8 mouse cellular contexts compared by ENCODE assay signal in genomic region chr10:31609066-31609961, GRCm38 (mm10). TPM values are rescaled to one million over a fixed set of nuclear protein-coding genes. Genes with fewer than 3 reads are reported as not detected.
A peak's percentile ranks its signal among the peaks of the same experiment; 100 is the strongest.
DNase-seq lines count a peak whose midpoint lies in the region; ATAC-seq and TF ChIP-seq lines count a peak whose summit lies in the region.

Gene Rnf217, minus strand, starts transcription at chr10:31609184.

- H3K27me3 ChIP-seq in ES-Bruce4 (ENCODE audit: control insufficient read depth, insufficient read depth, low read length, poor library complexity, severe bottlenecking), result peaks cover 20% of the 10 kb centered on the region
- H3K27me3 ChIP-seq in forebrain, embryonic 16.5 days (replicated peaks; ENCODE audit: control insufficient read depth, insufficient read depth, low read length), result no peaks in the 10 kb centered on the region
- H3K27me3 ChIP-seq in liver, embryonic 16.5 days (ENCODE audit: control insufficient read depth, insufficient read depth, low read depth, low read length), result peaks cover 20% of the 10 kb centered on the region
- no peaks in the 10 kb centered on the region for H3K27me3 ChIP-seq in neural tube, embryonic 12.5 days (replicated peaks)

- H3K9ac ChIP-seq in ES-Bruce4 (ENCODE audit: low read depth, poor library complexity, severe bottlenecking), result peak within 1 kb of the TSS; percentile 84
- peak within 1 kb of the TSS; percentile 97 for H3K9ac ChIP-seq in forebrain, embryonic 16.5 days (replicated peaks; ENCODE audit: low read depth, low read length)
- peak within 1 kb of the TSS; percentile 66 for H3K9ac ChIP-seq in liver, embryonic 16.5 days (ENCODE audit: low read depth, low read length)
- H3K9ac ChIP-seq in neural tube, embryonic 12.5 days, result peak within 1 kb of the TSS; percentile 96

- peak within 1 kb of the TSS; percentile 63 for H3K4me2 ChIP-seq in forebrain, embryonic 16.5 days (ENCODE audit: low read length)
- H3K4me2 ChIP-seq in liver, embryonic 16.5 days (ENCODE audit: low read depth, low read length), result peak within 1 kb of the TSS; percentile 61
- peak within 1 kb of the TSS; percentile 81 for H3K4me2 ChIP-seq in neural tube, embryonic 12.5 days (replicated peaks)

- under 1% methylated on average over 77 of the region's 106 CpGs for WGBS in forebrain, embryonic 16.5 days
- under 1% methylated on average over 59 of the region's 106 CpGs for WGBS in liver, embryonic 16.5 days (ENCODE audit: insufficient replicate concordance)
- under 1% methylated on average over 106 of the region's 106 CpGs for WGBS in neural tube, embryonic 12.5 days

- no peak for TF ChIP-seq EP300 in ES-Bruce4 (IDR thresholded peaks at IDR 0.05; ENCODE audit: insufficient read depth, low read depth, low read length)

- no peaks in the 10 kb centered on the region for H3K9me3 ChIP-seq in ES-Bruce4 (replicated peaks; ENCODE audit: control insufficient read depth, insufficient read depth, low read length, poor library complexity, severe bottlenecking)
- H3K9me3 ChIP-seq in forebrain, embryonic 16.5 days (ENCODE audit: control insufficient read depth, low read length), result no peaks in the 10 kb centered on the region
- no peaks in the 10 kb centered on the region for H3K9me3 ChIP-seq in liver, embryonic 16.5 days (replicated peaks; ENCODE audit: control insufficient read depth, low read length)
- no peaks in the 10 kb centered on the region for H3K9me3 ChIP-seq in neural tube, embryonic 12.5 days

- H3K4me1 ChIP-seq in ES-Bruce4 (ENCODE audit: control insufficient read depth, insufficient read depth, low read length), result no peaks in the 10 kb centered on the region
- peaks cover 31% of the 10 kb centered on the region for H3K4me1 ChIP-seq in forebrain, embryonic 16.5 days (replicated peaks; ENCODE audit: control insufficient read depth, insufficient read depth, low read length)
- H3K4me1 ChIP-seq in liver, embryonic 16.5 days (ENCODE audit: control insufficient read depth, low read depth, low read length), result no peaks in the 10 kb centered on the region
- peaks cover 27% of the 10 kb centered on the region; the same call in 1 of the 2 replicates for H3K4me1 ChIP-seq in neural tube, embryonic 12.5 days

- no peak for TF ChIP-seq CTCF in ES-Bruce4 (IDR thresholded peaks at IDR 0.05; ENCODE audit: low read depth, low read length)

- TF ChIP-seq POLR2A in ES-Bruce4 (IDR thresholded peaks at IDR 0.05; ENCODE audit: insufficient read depth, low read length), result no peak

- intact Hi-C loops in heart, postnatal 14 days (cut with DNase I), result loop anchor here (5.0 to 10.0 kb wide), 3 partner anchors 142 to 765 kb away; partner anchors contain the start of genes Hddc2 and Hey2

- no peaks in the 10 kb centered on the region for H3K36me3 ChIP-seq in ES-Bruce4 (ENCODE audit: control insufficient read depth, insufficient read depth, low read length, poor library complexity, severe bottlenecking)
- H3K36me3 ChIP-seq in forebrain, embryonic 16.5 days (ENCODE audit: control insufficient read depth, insufficient read depth), result no peaks in the 10 kb centered on the region
- H3K36me3 ChIP-seq in liver, embryonic 16.5 days (ENCODE audit: control insufficient read depth, insufficient read depth), result no peaks in the 10 kb centered on the region
- H3K36me3 ChIP-seq in neural tube, embryonic 12.5 days, result no peaks in the 10 kb centered on the region

- peak; percentile 76 for DNase-seq in cerebellum, adult 11 months
- peak; percentile 65 to 68 for DNase-seq in heart, postnatal 14 days
- peak; percentile 66 to 74 for DNase-seq in layer of hippocampus, adult 18-20 months (ENCODE audit: low spot score in 2 of 2)
- DNase-seq in testis, postnatal 10 days (ENCODE audit: low spot score), result peak; percentile 78

- no peak within 1 kb of the TSS for H3K27ac ChIP-seq in ES-Bruce4 (ENCODE audit: insufficient read depth, low read length)
- peak within 1 kb of the TSS; percentile 69 for H3K27ac ChIP-seq in forebrain, embryonic 16.5 days (ENCODE audit: low read length)
- H3K27ac ChIP-seq in liver, embryonic 16.5 days (ENCODE audit: low read length), result no peak within 1 kb of the TSS
- peak within 1 kb of the TSS; percentile 27; the same call in 1 of the 2 replicates for H3K27ac ChIP-seq in neural tube, embryonic 12.5 days

- peak within 1 kb of the TSS; percentile 80 for H3K4me3 ChIP-seq in ES-Bruce4 (ENCODE audit: low read depth, low read length)
- peak within 1 kb of the TSS; percentile 76 for H3K4me3 ChIP-seq in forebrain, embryonic 16.5 days (replicated peaks; ENCODE audit: low read length)
- peak within 1 kb of the TSS; percentile 65 for H3K4me3 ChIP-seq in liver, embryonic 16.5 days (ENCODE audit: low read depth, low read length)
- peak within 1 kb of the TSS; percentile 89 for H3K4me3 ChIP-seq in neural tube, embryonic 12.5 days

- peak; percentile 83 for ATAC-seq in forebrain, embryonic 16.5 days
- ATAC-seq in liver, embryonic 16.5 days (ENCODE audit: low read depth), result peak; percentile 70
- peak; percentile 87 for ATAC-seq in neural tube, embryonic 12.5 days (ENCODE audit: low FRiP score, low read depth)

RNA-seq across cellular contexts. Expression of gene Rnf217, which starts in this region (rescaled TPM):
- polyA plus RNA-seq in ES-Bruce4 (2011; ENCODE audit: insufficient read depth, insufficient read length, low read depth, missing spikeins), result 2.1 and 2.2 TPM in 2 replicates
- polyA plus RNA-seq in forebrain, embryonic 16.5 days (2015; fragmentation: Nextera tagmentation; extraction: Ambion mirVana), result 1.6 and 2.0 TPM in 2 replicates
- total RNA-seq in heart, postnatal 14 days (2021), result 1 to 10 TPM; 3.3 to 4.4 TPM
- total RNA-seq in layer of hippocampus, adult 18-20 months (2021), result 1 to 10 TPM; 6.9 to 7.0 TPM
- 0.15 TPM in 2 replicates for polyA plus RNA-seq in liver, embryonic 16.5 days (2015; fragmentation: Nextera tagmentation; extraction: Ambion mirVana)
- 1.7 and 2.1 TPM in 2 replicates for polyA plus RNA-seq in neural tube, embryonic 12.5 days (2016; fragmentation: Nextera tagmentation; extraction: Ambion mirVana)

Comparison
In these comparisons a context has a peak if more than half of its experiments do, and no peak if none do; other contexts are left out.
1. Peak in ATAC-seq, H3K4me3 ChIP-seq, H3K9ac ChIP-seq and H3K4me2 ChIP-seq in liver, embryonic 16.5 days; RNA of the gene not detected or under 1 TPM.
2. H3K27ac ChIP-seq: peak in forebrain, embryonic 16.5 days (single experiment) and neural tube, embryonic 12.5 days (single experiment); none in ES-Bruce4 (single experiment) and liver, embryonic 16.5 days (single experiment).
3. Peak in every context shown above with its lines, with median percentiles within 50 percentile points of each other: H3K4me3 ChIP-seq, H3K9ac ChIP-seq, DNase-seq, ATAC-seq and H3K4me2 ChIP-seq.